Mouse (Mus musculus) right cerebral cortex, adult 2 months (tissue): ENCODE results near the gene Alas2.

ENCODE experiments used
- DNase-seq, 2 experiments: peaks; one replicate each; pipeline ENCODE4 v3.0.0; 2021 to 2022; ENCODE audit warnings: low spot score in 2 of 2

The Alas2 gene

GRCm38 (mm10) chrX:150547239-150547638 is at the start of gene Alas2:
TSS of gene Alas2 (plus strand) at chrX:150547375.
- DNase-seq: no peak

DNA sequence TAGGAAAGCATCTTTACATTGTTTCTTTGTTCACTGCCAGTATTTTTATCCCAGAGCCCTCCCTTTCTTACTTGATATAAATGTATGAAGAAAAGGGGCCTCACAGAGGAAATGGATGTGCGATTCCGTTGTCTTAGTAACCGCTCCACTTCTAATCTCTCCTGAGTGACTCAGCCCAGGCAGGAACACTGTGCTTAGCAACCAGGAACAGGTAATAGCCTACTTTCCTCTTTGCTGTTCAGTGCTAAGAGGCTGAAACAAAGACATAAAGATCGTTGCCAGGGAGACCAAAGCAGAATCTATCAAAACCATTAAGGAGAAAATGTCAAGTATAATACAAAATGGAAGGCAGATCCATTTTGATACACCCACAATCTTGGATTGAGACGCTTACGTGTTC is 38.5 kb upstream of the Alas2 start:
- peak in 1 of 2 experiments; percentile 21 for DNase-seq

- DNase-seq: no peak
Measured at GRCm38 (mm10) chrX:150510631-150511030, 36.5 kb upstream of the Alas2 start.

DNA sequence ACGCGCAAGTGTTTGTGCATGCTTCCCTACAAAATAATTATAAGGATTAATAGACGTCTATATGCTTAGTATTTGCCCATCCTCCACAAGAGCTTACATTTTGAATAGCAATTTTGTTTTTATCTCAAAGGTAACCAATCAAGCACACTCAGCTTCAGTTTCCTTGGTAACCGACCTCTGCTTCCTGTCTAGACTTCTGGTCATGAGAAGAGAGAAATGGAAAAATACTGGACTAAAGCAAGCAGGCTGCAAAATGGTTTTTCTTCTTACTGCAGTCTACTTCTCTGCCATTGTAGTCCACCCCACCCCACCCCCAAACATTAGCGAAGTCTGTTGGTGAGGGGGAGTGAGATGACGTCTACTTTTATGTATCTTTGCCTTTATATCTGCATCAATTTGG is 35.9 kb upstream of the Alas2 start:
- DNase-seq: no peak

DNA sequence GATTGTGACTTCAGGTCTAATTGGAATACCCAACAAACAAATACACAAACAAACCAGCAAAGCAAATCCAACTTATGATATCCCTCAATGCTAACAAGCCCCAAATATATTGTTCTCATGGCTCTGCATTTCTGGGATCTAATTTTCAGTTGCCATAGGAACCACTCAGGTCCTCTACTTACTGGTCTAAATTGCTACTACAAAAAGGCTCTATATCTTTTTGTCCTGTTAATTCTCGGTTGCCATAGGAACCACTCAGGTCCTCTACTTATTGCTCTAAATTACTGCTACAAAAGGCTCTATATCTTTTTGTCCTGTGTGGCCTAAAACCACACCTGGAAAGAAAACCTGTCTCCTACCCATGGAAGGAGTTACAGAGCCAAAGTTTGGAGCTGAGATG is 33.0 kb upstream of the Alas2 start:
- DNase-seq: no peak

- DNase-seq: no peak
Measured at GRCm38 (mm10) chrX:150516015-150516414, 31.2 kb upstream of the Alas2 start.

DNA sequence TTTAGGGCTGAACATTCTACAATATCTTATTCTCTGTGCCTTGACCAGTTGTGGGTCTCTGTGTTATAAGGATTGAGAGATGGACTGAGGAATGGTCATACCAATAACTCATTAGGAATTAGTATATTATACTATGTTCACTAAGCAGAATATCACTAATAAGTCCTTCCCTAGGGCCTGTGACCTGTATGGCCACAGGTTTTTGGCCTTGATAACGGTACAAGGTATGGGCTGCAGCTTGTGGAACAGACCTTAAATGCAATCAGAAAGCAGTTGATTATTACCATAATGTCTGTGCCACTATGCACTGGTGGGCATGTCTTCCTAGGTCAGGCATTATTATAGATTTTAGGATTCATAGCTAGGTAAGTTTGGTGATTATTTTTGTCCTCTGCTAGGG is 30.7 kb upstream of the Alas2 start:
- DNase-seq: no peak

DNA sequence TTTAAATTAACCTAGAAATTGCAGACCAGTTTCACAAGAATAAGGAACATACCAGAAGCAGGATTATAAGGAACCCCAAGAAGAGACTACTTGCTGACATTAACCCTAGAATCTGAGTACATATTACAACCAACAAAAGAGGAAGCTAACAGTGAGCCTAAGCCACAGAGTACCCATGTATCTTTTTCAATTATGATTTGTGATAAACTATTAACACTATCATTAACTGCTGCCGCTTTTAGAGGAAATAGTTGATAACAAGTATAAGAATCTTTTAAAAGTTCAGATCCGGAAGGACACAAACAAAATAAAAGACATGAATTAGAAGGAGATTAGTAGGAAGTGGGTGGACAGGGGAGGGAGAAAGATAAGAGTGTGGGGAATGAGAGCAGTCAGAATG is 7.1 kb upstream of the Alas2 start:
- DNase-seq: no peak

GRCm38 (mm10) chrX:150541684-150542083 is 5.5 kb upstream of the Alas2 start:
- DNase-seq: no peak

DNA sequence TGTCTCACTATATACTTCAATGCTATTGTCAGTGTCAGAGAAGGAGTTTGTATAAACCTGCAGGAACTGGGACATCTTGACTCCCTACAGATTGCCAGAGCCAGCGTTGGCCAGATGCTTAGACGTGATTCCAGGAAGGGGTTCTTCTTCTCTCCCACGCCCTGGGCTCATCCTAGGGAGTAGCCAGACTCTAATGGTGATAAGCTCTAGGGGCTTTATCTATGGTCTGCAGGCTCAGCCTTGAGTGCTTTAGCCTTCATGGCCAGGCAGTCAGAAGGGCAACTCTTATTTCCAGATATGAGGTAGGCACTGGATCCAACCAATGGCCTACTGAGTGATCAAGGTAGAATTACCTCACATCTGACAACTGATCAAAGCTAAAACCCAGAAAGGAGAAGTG is 2.5 kb downstream of the Alas2 start:
- no peak for DNase-seq

DNA sequence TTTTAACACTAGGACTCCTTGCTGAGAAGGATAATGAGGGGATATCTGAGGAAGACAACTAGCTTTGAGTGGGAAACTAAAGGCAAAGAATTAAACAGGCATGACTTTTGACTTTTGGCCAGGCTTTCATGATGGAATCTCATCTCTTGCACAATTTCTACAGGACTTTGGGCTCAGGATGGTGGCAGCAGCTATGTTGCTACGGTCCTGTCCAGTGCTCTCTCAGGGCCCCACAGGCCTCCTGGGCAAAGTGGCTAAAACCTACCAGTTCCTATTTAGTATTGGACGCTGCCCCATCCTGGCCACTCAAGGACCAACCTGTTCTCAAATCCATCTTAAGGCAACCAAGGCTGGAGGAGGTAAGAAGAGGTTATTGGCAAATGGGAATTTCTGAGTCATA is 4.8 kb downstream of the Alas2 start:
- DNase-seq: no peak

DNA sequence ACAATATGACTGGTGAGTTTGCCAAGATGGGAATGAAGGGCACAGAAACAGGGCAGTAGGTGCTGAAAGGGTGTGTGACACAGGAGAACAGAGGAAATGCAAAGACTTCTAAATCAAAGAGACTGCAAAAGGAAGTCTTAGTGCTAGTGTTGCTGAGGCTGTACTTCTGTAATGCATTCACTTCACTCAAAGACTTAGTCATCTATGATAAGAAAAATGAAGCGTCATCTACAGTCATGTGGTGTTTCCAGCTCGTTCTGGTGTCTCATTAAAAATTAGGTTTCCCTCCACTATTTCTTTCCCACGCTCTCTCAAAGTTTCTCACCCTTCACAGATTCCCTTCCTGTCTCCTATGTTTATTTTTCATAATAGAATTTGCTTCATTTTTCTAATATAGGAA is 6.9 kb downstream of the Alas2 start:
- DNase-seq: no peak

- no peak for DNase-seq
Measured at GRCm38 (mm10) chrX:150564644-150565357, 17.6 kb downstream of the Alas2 start.

- DNase-seq: no peak
Measured at GRCm38 (mm10) chrX:150581921-150582320, 34.7 kb downstream of the Alas2 start.

- no peak for DNase-seq
Measured at GRCm38 (mm10) chrX:150585116-150585515, 37.9 kb downstream of the Alas2 start.

DNA sequence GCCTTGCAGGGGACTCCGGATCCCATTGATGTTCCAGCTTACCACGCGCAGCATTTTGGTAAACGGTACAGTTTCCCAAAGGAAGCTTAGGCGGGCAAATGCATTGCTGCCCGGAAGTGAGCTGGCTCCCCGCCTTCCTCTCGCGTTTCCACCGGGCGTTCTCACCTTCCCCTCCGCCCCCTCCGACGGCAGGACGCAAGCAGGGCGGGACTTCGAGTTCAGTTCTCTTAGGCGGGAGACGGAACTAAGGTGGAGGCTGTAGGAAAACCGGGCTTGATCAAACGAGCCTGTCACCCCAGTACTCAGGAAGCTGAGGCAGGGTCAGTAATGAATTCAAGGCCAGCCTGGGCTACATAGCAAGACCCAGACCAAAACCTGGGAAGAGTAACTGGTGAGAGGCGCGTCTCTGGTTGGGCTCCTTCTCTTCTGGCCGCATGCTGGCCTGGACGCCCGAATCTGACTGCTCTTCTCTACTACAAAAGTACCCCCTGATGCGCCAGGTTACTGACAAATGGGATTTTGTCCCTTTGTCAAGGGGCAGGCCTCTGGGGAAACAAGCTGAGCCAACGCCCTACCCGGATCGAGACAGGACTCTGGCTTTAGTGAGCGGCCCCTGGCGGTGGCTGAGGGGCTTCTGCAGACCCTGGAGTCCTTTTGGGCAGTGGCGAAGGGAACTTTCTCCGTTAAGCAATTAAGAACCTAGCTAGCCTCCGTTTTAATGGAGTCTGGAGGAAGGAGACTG is 41.0 kb downstream of the Alas2 start, which contains the start of gene Pfkfb1:
Gene Pfkfb1 (plus strand): TSS at position 207 of the 742 bp plus-strand sequence.
- peak; percentile 64 to 73 for DNase-seq

GRCm38 (mm10) chrX:150589696-150590095 is 42.5 kb downstream of the Alas2 start, which contains the start of gene Apex2:
TSS of gene Apex2 (minus strand) at chrX:150589868.
- DNase-seq: no peak

DNA sequence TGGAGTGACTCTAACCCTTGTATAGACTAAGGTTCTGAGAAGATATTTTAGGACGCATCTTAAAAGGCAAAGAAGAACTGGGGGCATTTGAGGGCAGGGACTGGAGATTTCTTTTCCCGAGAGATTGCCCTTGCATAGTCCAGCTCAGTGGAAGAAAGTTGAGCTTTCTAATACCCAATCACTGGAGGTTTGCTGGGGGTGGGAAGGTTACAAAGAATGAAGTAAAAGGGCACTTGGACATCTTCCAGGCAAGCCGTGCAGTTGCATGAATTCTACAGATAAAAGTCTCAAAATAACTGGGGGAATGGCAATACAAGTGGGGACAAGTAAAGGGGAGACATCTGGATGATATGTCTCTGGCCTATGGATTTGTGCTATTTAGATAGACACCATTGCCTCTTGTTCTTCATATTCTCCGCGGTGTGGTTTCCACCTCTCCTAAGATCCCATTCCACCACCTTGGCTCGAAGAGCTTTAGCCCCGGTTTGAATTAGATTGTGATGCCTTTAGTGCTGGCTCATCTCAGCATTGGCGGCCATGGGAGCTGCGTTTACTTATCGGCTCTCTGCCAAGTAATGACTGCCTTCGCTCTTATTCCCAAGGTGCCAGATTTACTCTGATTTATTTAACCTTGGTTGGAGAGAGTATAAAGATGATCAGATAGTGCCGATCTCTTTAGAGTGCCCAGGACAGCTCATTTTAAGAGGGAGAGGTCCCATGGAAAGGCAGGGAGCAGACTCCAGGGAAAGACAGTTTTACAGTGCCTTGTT is 46.3 kb downstream of the Alas2 start:
- no peak for DNase-seq

- DNase-seq: no peak
Measured at GRCm38 (mm10) chrX:150594176-150594575, 47.0 kb downstream of the Alas2 start.

GRCm38 (mm10) chrX:150595016-150595760 is 48.0 kb downstream of the Alas2 start:
- no peak for DNase-seq

DNA sequence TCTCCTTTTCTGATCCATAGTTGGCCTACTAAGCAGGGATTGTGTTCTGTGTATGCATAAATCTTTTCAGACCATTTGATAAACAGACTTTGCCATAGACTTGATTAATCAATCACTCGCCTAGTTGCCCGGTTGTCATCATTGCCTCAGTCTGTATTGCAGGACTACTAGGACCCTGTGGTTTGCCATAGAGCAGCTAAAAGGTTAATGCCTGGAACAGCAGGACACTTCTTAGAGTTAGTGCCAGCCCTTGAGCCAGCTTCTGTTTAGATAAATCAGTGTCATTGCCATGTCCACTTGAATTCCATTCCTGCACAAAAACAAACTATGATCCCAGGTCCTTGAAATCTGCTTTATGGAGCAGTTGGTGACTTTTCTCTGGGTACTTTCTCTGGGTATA is 51.7 kb downstream of the Alas2 start:
- no peak for DNase-seq
